Mouse (Mus musculus): ENCODE data around the gene Rab2b.

DNA sequence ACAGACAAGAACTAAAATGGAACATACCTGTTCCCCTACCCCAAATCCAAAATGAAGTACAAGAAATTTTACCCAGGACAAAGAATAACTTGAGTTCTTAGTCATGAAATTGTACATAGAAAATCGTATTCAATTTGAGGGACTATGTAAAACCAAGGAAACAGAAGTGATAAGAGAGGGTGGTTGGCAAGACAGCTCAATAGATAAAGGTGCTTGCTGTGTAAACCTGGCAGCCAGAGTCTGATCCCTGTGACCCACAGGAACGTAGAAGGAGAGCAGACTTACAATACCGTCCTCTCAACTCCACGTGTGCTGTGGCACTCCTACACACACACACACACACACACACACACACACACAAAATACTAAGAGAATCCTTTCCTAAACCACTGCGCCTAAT lies 62.1 kb downstream of the Rab2b start:
- TF ChIP-seq CTCF (IDR thresholded peaks at IDR 0.05; ENCODE audit: extremely low read depth, insufficient read length, insufficient replicate concordance, low read depth, low read length) (no peak), POLR2A (IDR thresholded peaks at IDR 0.05; ENCODE audit: low read depth, low read length) (no peak)
